Mouse (Mus musculus) midbrain, embryonic 10.5 days (tissue): ENCODE data around the gene Hoxd1. TPM values are rescaled to one million over a fixed set of nuclear protein-coding genes. Genes with fewer than 3 reads are reported as not detected.

Experiments used
- DNase-seq: peaks from one replicate; pipeline ENCODE4 v3.0.0-alpha.2; 2017; ENCODE audit warnings: low spot score
- H3K27ac ChIP-seq: fragments of 300-500 bp; sonication (generic); replicated peaks from 2 replicates; pipeline ENCODE4 v1.5.1; 2016; ENCODE audit warnings: mild to moderate bottlenecking
- H3K27me3 ChIP-seq: fragments of 300-500 bp; sonication (generic); 2 replicates; pipeline ENCODE4 v1.6.1; 2016; ENCODE audit warnings: low read depth, mild to moderate bottlenecking; ENCODE audit not compliant: poor library complexity, severe bottlenecking
- H3K36me3 ChIP-seq: fragments of 300-500 bp; sonication (generic); 2 replicates; pipeline ENCODE4 v1.6.1; 2016; ENCODE audit warnings: mild to moderate bottlenecking, moderate library complexity
- H3K4me1 ChIP-seq: fragments of 300-500 bp; sonication (generic); 2 replicates; pipeline ENCODE4 v1.6.1; 2016
- H3K4me3 ChIP-seq: fragments of 300-500 bp; sonication (generic); 2 replicates; pipeline ENCODE4 v1.5.1; 2016; ENCODE audit warnings: mild to moderate bottlenecking, moderate library complexity
- H3K9me3 ChIP-seq: fragments of 300-500 bp; sonication (generic); replicated peaks from 2 replicates; pipeline ENCODE4 v1.6.1; 2016; ENCODE audit warnings: mild to moderate bottlenecking
- WGBS: fragments of 180-500 bp; shearing (Covaris S2); methylation state at CpG from one replicate; pipeline ENCODE4 v1.1.7; 2016; 5-methylcytosine and 5-hydroxymethylcytosine counted together
- polyA plus RNA-seq: library from polyadenylated mRNA; unstranded; fragments of >200 nt; fragmentation: Nextera tagmentation; extraction: Ambion mirVana; gene quantifications from 2 replicates; pipeline ENCODE4 v1.2.1, GENCODE M21; 2016

Gene Hoxd1
- polyA plus RNA-seq, 1 experiment from 2014 or later, result not detected

- under 1% methylated on average over 58 of the region's 58 CpGs for WGBS
- peak; percentile 55 for DNase-seq
- Histone ChIP-seq H3K4me1 (peaks cover 21% of the 10 kb centered on the region), H3K36me3 (no peaks in the 10 kb centered on the region), H3K4me3 (peak overlapping the region; percentile 16; the same call in 1 of the 2 replicates), H3K27me3 (peaks cover 100% of the 10 kb centered on the region), H3K9me3 (no peaks in the 10 kb centered on the region), H3K27ac (no peak overlapping the region)
Measured at GRCm38 (mm10) chr2:74746298-74746921, 16.4 kb upstream of the Hoxd1 start.

GRCm38 (mm10) chr2:74747006-74747405 lies 15.8 kb upstream of the Hoxd1 start:
- Histone ChIP-seq H3K4me3 (no peak overlapping the region), H3K27me3 (peaks cover 100% of the 10 kb centered on the region), H3K27ac (no peak overlapping the region), H3K36me3 (no peaks in the 10 kb centered on the region), H3K9me3 (no peaks in the 10 kb centered on the region), H3K4me1 (peaks cover 21% of the 10 kb centered on the region)
- no peak for DNase-seq
- WGBS, result 2% methylated on average over 24 of the region's 24 CpGs

GRCm38 (mm10) chr2:74747661-74748141 lies 15.1 kb upstream of the Hoxd1 start:
- Histone ChIP-seq H3K27me3 (peaks cover 100% of the 10 kb centered on the region), H3K4me1 (peaks cover 25% of the 10 kb centered on the region), H3K9me3 (no peaks in the 10 kb centered on the region), H3K4me3 (no peak overlapping the region), H3K36me3 (no peaks in the 10 kb centered on the region), H3K27ac (no peak overlapping the region)
- peak; percentile 54 for DNase-seq
- 4% methylated on average over 11 of the region's 11 CpGs for WGBS

GRCm38 (mm10) chr2:74748436-74748995 lies 14.3 kb upstream of the Hoxd1 start:
- peaks cover 100% of the 10 kb centered on the region for H3K27me3 ChIP-seq
- H3K36me3 ChIP-seq, result no peaks in the 10 kb centered on the region
- WGBS, result 4% methylated on average over 9 of the region's 9 CpGs
- peak; percentile 29 for DNase-seq
- no peak overlapping the region for H3K4me3 ChIP-seq
- H3K27ac ChIP-seq, result no peak overlapping the region
- peaks cover 32% of the 10 kb centered on the region for H3K4me1 ChIP-seq
- no peaks in the 10 kb centered on the region for H3K9me3 ChIP-seq

- no peaks in the 10 kb centered on the region for H3K36me3 ChIP-seq
- under 1% methylated on average over 47 of the region's 47 CpGs for WGBS
- peaks cover 100% of the 10 kb centered on the region for H3K27me3 ChIP-seq
- H3K9me3 ChIP-seq, result no peaks in the 10 kb centered on the region
- peaks cover 32% of the 10 kb centered on the region for H3K4me1 ChIP-seq
- peak overlapping the region; percentile 42; the same call in 1 of the 2 replicates for H3K27ac ChIP-seq
- peak overlapping the region; percentile 47 for H3K4me3 ChIP-seq
- DNase-seq, result peak; percentile 84
Measured at GRCm38 (mm10) chr2:74749337-74750121, 13.3 kb upstream of the Hoxd1 start.

GRCm38 (mm10) chr2:74750731-74751250 lies 12.0 kb upstream of the Hoxd1 start:
- Histone ChIP-seq H3K4me1 (peaks cover 32% of the 10 kb centered on the region), H3K27me3 (peaks cover 100% of the 10 kb centered on the region), H3K4me3 (no peak overlapping the region), H3K27ac (no peak overlapping the region), H3K36me3 (no peaks in the 10 kb centered on the region), H3K9me3 (no peaks in the 10 kb centered on the region)
- 9% methylated on average over 5 of the region's 5 CpGs for WGBS
- DNase-seq, result peak; percentile 34

GRCm38 (mm10) chr2:74751861-74752260 lies 10.9 kb upstream of the Hoxd1 start:
- no peak overlapping the region for H3K27ac ChIP-seq
- DNase-seq, result no peak
- 59% methylated on average over 1 of the region's 1 CpGs for WGBS
- peaks cover 28% of the 10 kb centered on the region for H3K4me1 ChIP-seq
- no peak overlapping the region for H3K4me3 ChIP-seq
- no peaks in the 10 kb centered on the region for H3K36me3 ChIP-seq
- no peaks in the 10 kb centered on the region for H3K9me3 ChIP-seq
- H3K27me3 ChIP-seq, result peaks cover 100% of the 10 kb centered on the region

- Histone ChIP-seq H3K27me3 (peaks cover 100% of the 10 kb centered on the region), H3K27ac (no peak overlapping the region), H3K36me3 (no peaks in the 10 kb centered on the region), H3K9me3 (no peaks in the 10 kb centered on the region), H3K4me3 (peak overlapping the region; percentile 39), H3K4me1 (peaks cover 25% of the 10 kb centered on the region)
- 1% methylated on average over 45 of the region's 45 CpGs for WGBS
- peak; percentile 54 for DNase-seq
Measured at GRCm38 (mm10) chr2:74752431-74753174, 10.2 kb upstream of the Hoxd1 start.

- peak; percentile 52 for DNase-seq
- WGBS, result 1% methylated on average over 25 of the region's 25 CpGs
- Histone ChIP-seq H3K9me3 (no peaks in the 10 kb centered on the region), H3K27ac (no peak overlapping the region), H3K4me1 (peaks cover 25% of the 10 kb centered on the region), H3K27me3 (peaks cover 100% of the 10 kb centered on the region), H3K4me3 (peak overlapping the region; percentile 39), H3K36me3 (no peaks in the 10 kb centered on the region)
Measured at GRCm38 (mm10) chr2:74753175-74753523, 9.6 kb upstream of the Hoxd1 start.

- no peaks in the 10 kb centered on the region for H3K9me3 ChIP-seq
- DNase-seq, result no peak
Measured at GRCm38 (mm10) chr2:74753711-74754110, 9.1 kb upstream of the Hoxd1 start.

GRCm38 (mm10) chr2:74760146-74760545 lies 2.6 kb upstream of the Hoxd1 start:
- no peaks in the 10 kb centered on the region for H3K36me3 ChIP-seq
- H3K4me1 ChIP-seq, result peaks cover 21% of the 10 kb centered on the region
- WGBS, result 0% methylated on average over 1 of the region's 1 CpGs
- H3K27me3 ChIP-seq, result peaks cover 99% of the 10 kb centered on the region
- no peak overlapping the region for H3K4me3 ChIP-seq
- no peak overlapping the region for H3K27ac ChIP-seq
- no peaks in the 10 kb centered on the region for H3K9me3 ChIP-seq
- DNase-seq, result no peak

More at GRCm38 (mm10) chr2:74753711-74754110, 9.1 kb upstream of the Hoxd1 start:
- WGBS, result 9% methylated on average over 5 of the region's 5 CpGs
- H3K4me3 ChIP-seq, result no peak overlapping the region
- no peaks in the 10 kb centered on the region for H3K36me3 ChIP-seq
- peaks cover 25% of the 10 kb centered on the region for H3K4me1 ChIP-seq
- no peak overlapping the region for H3K27ac ChIP-seq
- H3K27me3 ChIP-seq, result peaks cover 100% of the 10 kb centered on the region

- 6% methylated on average over 13 of the region's 13 CpGs for WGBS
- Histone ChIP-seq H3K4me1 (peaks cover 21% of the 10 kb centered on the region), H3K27me3 (peaks cover 99% of the 10 kb centered on the region), H3K36me3 (no peaks in the 10 kb centered on the region), H3K27ac (no peak overlapping the region), H3K9me3 (no peaks in the 10 kb centered on the region), H3K4me3 (no peak overlapping the region; the same call in 1 of the 2 replicates)
- peak; percentile 26 for DNase-seq
Measured at GRCm38 (mm10) chr2:74761941-74762340, 839 bp upstream of the Hoxd1 start.
